Mouse (Mus musculus): ENCODE measurements around the gene Sctr. TPM values are rescaled to one million over a fixed set of nuclear protein-coding genes. Genes with fewer than 3 reads are reported as not detected.

The Sctr gene
- polyA plus RNA-seq, 1 experiment: 0.07 TPM

- TF ChIP-seq MYOD1 (IDR thresholded peaks at IDR 0.05; ENCODE audit: control insufficient read depth, insufficient read length, low read depth) (no peak), FOSL1 (IDR thresholded peaks at IDR 0.05; ENCODE audit: insufficient read depth, low read length, poor library complexity, severe bottlenecking) (no peak), CEBPB (IDR thresholded peaks at IDR 0.05; ENCODE audit: low read depth) (no peak), CTCF (IDR thresholded peaks at IDR 0.05; ENCODE audit: control insufficient read depth, insufficient read depth, insufficient read length) (no peak), USF1 (IDR thresholded peaks at IDR 0.05; ENCODE audit: low read depth) (no peak), MAX (IDR thresholded peaks at IDR 0.05) (no peak), MYOG (IDR thresholded peaks at IDR 0.05; ENCODE audit: control insufficient read depth, extremely low read depth, insufficient read length) (no peak)
- H3K27me3 ChIP-seq (ENCODE audit: control insufficient read depth, insufficient read depth, insufficient read length): no peaks in the 10 kb centered on the region
- H3K79me2 ChIP-seq (ENCODE audit: control insufficient read depth, insufficient read depth): no peaks in the 10 kb centered on the region
- H3K4me3 ChIP-seq (ENCODE audit: insufficient read depth, poor library complexity, severe bottlenecking): no peak overlapping the region
- no peaks in the 10 kb centered on the region for H3K79me3 ChIP-seq (ENCODE audit: low read depth)
- no peak overlapping the region for H3ac ChIP-seq (ENCODE audit: control insufficient read depth, insufficient read length, low read depth)
- peaks cover 15% of the 10 kb centered on the region for H3K36me3 ChIP-seq (ENCODE audit: control insufficient read depth, insufficient read depth)
These were observed 55.5 kb downstream of the Sctr start for GRCm38 (mm10) chr1:120062231-120062630.

- H3K36me3 ChIP-seq (ENCODE audit: control insufficient read depth, insufficient read depth): peaks cover 27% of the 10 kb centered on the region
- no peaks in the 10 kb centered on the region for H3K79me3 ChIP-seq (ENCODE audit: low read depth)
- no peak overlapping the region for H3K4me3 ChIP-seq (ENCODE audit: insufficient read depth, poor library complexity, severe bottlenecking)
These were observed 57.5 kb downstream of the Sctr start for GRCm38 (mm10) chr1:120064036-120064682.

GRCm38 (mm10) chr1:120066159-120066558 is 59.5 kb downstream of the Sctr start:
- H3K4me3 ChIP-seq (ENCODE audit: insufficient read depth, poor library complexity, severe bottlenecking): no peak overlapping the region
- H3K79me2 ChIP-seq (ENCODE audit: control insufficient read depth, insufficient read depth): peaks cover 15% of the 10 kb centered on the region
- no peak for TF ChIP-seq MAX (IDR thresholded peaks at IDR 0.05)
- TF ChIP-seq FOSL1 (IDR thresholded peaks at IDR 0.05; ENCODE audit: insufficient read depth, low read length, poor library complexity, severe bottlenecking): no peak
- TF ChIP-seq MYOD1 (IDR thresholded peaks at IDR 0.05; ENCODE audit: control insufficient read depth, insufficient read length, low read depth): no peak
- TF ChIP-seq MYOG (IDR thresholded peaks at IDR 0.05; ENCODE audit: control insufficient read depth, extremely low read depth, insufficient read length): no peak
- TF ChIP-seq CEBPB (IDR thresholded peaks at IDR 0.05; ENCODE audit: low read depth): no peak
- TF ChIP-seq USF1 (IDR thresholded peaks at IDR 0.05; ENCODE audit: low read depth): no peak
- no peak for TF ChIP-seq CTCF (IDR thresholded peaks at IDR 0.05; ENCODE audit: control insufficient read depth, insufficient read depth, insufficient read length)
- H3K27me3 ChIP-seq (ENCODE audit: control insufficient read depth, insufficient read depth, insufficient read length): no peaks in the 10 kb centered on the region
- peaks cover 27% of the 10 kb centered on the region for H3K36me3 ChIP-seq (ENCODE audit: control insufficient read depth, insufficient read depth)
- H3ac ChIP-seq (ENCODE audit: control insufficient read depth, insufficient read length, low read depth): no peak overlapping the region
- H3K79me3 ChIP-seq (ENCODE audit: low read depth): no peaks in the 10 kb centered on the region

More at GRCm38 (mm10) chr1:120064036-120064682, 57.5 kb downstream of the Sctr start:
- no peak overlapping the region for H3ac ChIP-seq (ENCODE audit: control insufficient read depth, insufficient read length, low read depth)
- TF ChIP-seq MYOG (IDR thresholded peaks at IDR 0.05; ENCODE audit: control insufficient read depth, extremely low read depth, insufficient read length) (no peak), CEBPB (IDR thresholded peaks at IDR 0.05; ENCODE audit: low read depth) (no peak), CTCF (IDR thresholded peaks at IDR 0.05; ENCODE audit: control insufficient read depth, insufficient read depth, insufficient read length) (no peak), USF1 (IDR thresholded peaks at IDR 0.05; ENCODE audit: low read depth) (no peak), MAX (IDR thresholded peaks at IDR 0.05) (no peak), MYOD1 (IDR thresholded peaks at IDR 0.05; ENCODE audit: control insufficient read depth, insufficient read length, low read depth) (no peak), FOSL1 (IDR thresholded peaks at IDR 0.05; ENCODE audit: insufficient read depth, low read length, poor library complexity, severe bottlenecking) (no peak)
- H3K79me2 ChIP-seq (ENCODE audit: control insufficient read depth, insufficient read depth): peaks cover 3% of the 10 kb centered on the region
- H3K27me3 ChIP-seq (ENCODE audit: control insufficient read depth, insufficient read depth, insufficient read length): no peaks in the 10 kb centered on the region

- Histone ChIP-seq H3K36me3 (ENCODE audit: control insufficient read depth, insufficient read depth) (peaks cover 27% of the 10 kb centered on the region), H3K4me3 (ENCODE audit: insufficient read depth, poor library complexity, severe bottlenecking) (no peak overlapping the region), H3K79me2 (ENCODE audit: control insufficient read depth, insufficient read depth) (peaks cover 19% of the 10 kb centered on the region), H3ac (ENCODE audit: control insufficient read depth, insufficient read length, low read depth) (no peak overlapping the region), H3K79me3 (ENCODE audit: low read depth) (no peaks in the 10 kb centered on the region), H3K27me3 (ENCODE audit: control insufficient read depth, insufficient read depth, insufficient read length) (no peaks in the 10 kb centered on the region)
- no peak for TF ChIP-seq MYOG (IDR thresholded peaks at IDR 0.05; ENCODE audit: control insufficient read depth, extremely low read depth, insufficient read length)
- no peak for TF ChIP-seq FOSL1 (IDR thresholded peaks at IDR 0.05; ENCODE audit: insufficient read depth, low read length, poor library complexity, severe bottlenecking)
- TF ChIP-seq CEBPB (IDR thresholded peaks at IDR 0.05; ENCODE audit: low read depth): no peak
- TF ChIP-seq USF1 (IDR thresholded peaks at IDR 0.05; ENCODE audit: low read depth): no peak
- TF ChIP-seq MAX (IDR thresholded peaks at IDR 0.05): no peak
- no peak for TF ChIP-seq CTCF (IDR thresholded peaks at IDR 0.05; ENCODE audit: control insufficient read depth, insufficient read depth, insufficient read length)
These were observed 59.9 kb downstream of the Sctr start for GRCm38 (mm10) chr1:120066625-120067024.

GRCm38 (mm10) chr1:120069120-120069519 is 62.4 kb downstream of the Sctr start:
- Histone ChIP-seq H3K36me3 (ENCODE audit: control insufficient read depth, insufficient read depth) (peaks cover 27% of the 10 kb centered on the region), H3K79me3 (ENCODE audit: low read depth) (peaks cover 4% of the 10 kb centered on the region), H3K27me3 (ENCODE audit: control insufficient read depth, insufficient read depth, insufficient read length) (no peaks in the 10 kb centered on the region), H3K79me2 (ENCODE audit: control insufficient read depth, insufficient read depth) (peaks cover 37% of the 10 kb centered on the region), H3ac (ENCODE audit: control insufficient read depth, insufficient read length, low read depth) (no peak overlapping the region), H3K4me3 (ENCODE audit: insufficient read depth, poor library complexity, severe bottlenecking) (no peak overlapping the region)
- TF ChIP-seq MYOG (IDR thresholded peaks at IDR 0.05; ENCODE audit: control insufficient read depth, extremely low read depth, insufficient read length) (no peak), MAX (IDR thresholded peaks at IDR 0.05) (no peak), USF1 (IDR thresholded peaks at IDR 0.05; ENCODE audit: low read depth) (no peak), CEBPB (IDR thresholded peaks at IDR 0.05; ENCODE audit: low read depth) (no peak), MYOD1 (IDR thresholded peaks at IDR 0.05; ENCODE audit: control insufficient read depth, insufficient read length, low read depth) (no peak), FOSL1 (IDR thresholded peaks at IDR 0.05; ENCODE audit: insufficient read depth, low read length, poor library complexity, severe bottlenecking) (no peak), CTCF (IDR thresholded peaks at IDR 0.05; ENCODE audit: control insufficient read depth, insufficient read depth, insufficient read length) (no peak)
